Mouse (Mus musculus) cerebellum, adult 2 months (tissue): Measurements from ENCODE around the gene Kif3c.

ENCODE experiments used
- CTCF ChIP-seq: fragments of 200-500 bp; IDR thresholded peaks from 2 replicates; pipeline ENCODE4 v1.5.1; 2011; ENCODE audit warnings: low read depth, mild to moderate bottlenecking, control low read depth, low read length, moderate library complexity, borderline replicate concordance; ENCODE audit not compliant: insufficient read depth
- POLR2A ChIP-seq: fragments of 200-500 bp; IDR thresholded peaks from 2 replicates; pipeline ENCODE4 v1.6.1; 2011; ENCODE audit warnings: low read length, control low read depth, borderline replicate concordance; ENCODE audit not compliant: insufficient read depth

DNA sequence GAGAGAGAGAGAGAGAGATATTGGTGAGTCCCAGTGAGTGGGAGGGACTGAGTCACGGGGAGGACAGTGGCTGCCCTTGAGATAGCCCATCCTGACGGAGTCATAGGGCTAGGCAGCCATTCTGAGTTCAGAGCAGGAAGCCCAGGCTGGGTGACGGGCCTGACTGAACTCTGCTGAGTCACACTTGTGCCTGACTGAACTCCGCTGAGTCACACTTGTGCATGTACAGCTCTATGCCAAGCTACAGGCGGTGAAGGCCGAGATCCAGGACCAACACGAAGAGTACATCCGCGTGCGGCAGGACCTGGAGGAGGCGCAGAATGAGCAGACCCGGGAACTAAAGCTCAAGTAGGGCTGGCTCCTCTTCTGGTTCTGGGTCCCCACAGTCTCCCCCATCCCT, 24.5 kb downstream of the Kif3c start:
- TF ChIP-seq POLR2A: no peak
- TF ChIP-seq CTCF: no peak
